Mouse (Mus musculus) liver, adult 2 months (tissue): ENCODE measurements around the gene Mlh1. TPM values are rescaled to one million over a fixed set of nuclear protein-coding genes. Genes with fewer than 3 reads are reported as not detected.

Experiments used
- DNase-seq: peaks from one replicate; pipeline ENCODE4 v3.0.0-alpha.2; 2011; ENCODE audit warnings: low read depth, low spot score; ENCODE audit errors: extremely low read depth
- H3K27ac ChIP-seq: fragments of 200-500 bp; replicated peaks from 2 replicates; pipeline ENCODE4 v1.5.1; 2012; ENCODE audit warnings: low read depth, mild to moderate bottlenecking, control low read depth, inconsistent platforms, low read length; ENCODE audit not compliant: insufficient read depth
- H3K27me3 ChIP-seq: fragments of 200-500 bp; 2 replicates; pipeline ENCODE4 v1.6.1; 2012; ENCODE audit warnings: mild to moderate bottlenecking, moderate library complexity, low read length, inconsistent platforms; ENCODE audit not compliant: control insufficient read depth, insufficient read depth
- H3K36me3 ChIP-seq: fragments of 200-500 bp; 2 replicates; pipeline ENCODE4 v1.6.1; 2012; ENCODE audit warnings: low read length, inconsistent platforms; ENCODE audit not compliant: control insufficient read depth, insufficient read depth
- H3K4me1 ChIP-seq: fragments of 200-500 bp; 2 replicates; pipeline ENCODE4 v1.6.1; 2011; ENCODE audit warnings: low read length; ENCODE audit not compliant: control insufficient read depth, insufficient read depth
- H3K4me3 ChIP-seq: fragments of 200-500 bp; 2 replicates; pipeline ENCODE4 v1.5.1; 2011; ENCODE audit warnings: low read depth, mild to moderate bottlenecking, control low read depth, low read length, moderate library complexity; ENCODE audit not compliant: insufficient read depth
- H3K79me2 ChIP-seq: fragments of 200-500 bp; 2 replicates; pipeline ENCODE4 v1.6.1; 2012; ENCODE audit warnings: inconsistent platforms, mild to moderate bottlenecking, low read length, moderate library complexity; ENCODE audit not compliant: control insufficient read depth, insufficient read depth
- H3K9ac ChIP-seq: fragments of 200-500 bp; 2 replicates; pipeline ENCODE4 v1.6.1; 2012; ENCODE audit warnings: low read depth, mild to moderate bottlenecking, control low read depth, inconsistent platforms, low read length
- CTCF ChIP-seq: fragments of 200-500 bp; IDR thresholded peaks from 2 replicates; pipeline ENCODE4 v1.5.1; 2011; ENCODE audit warnings: low read depth, low read length, control low read depth
- POLR2A ChIP-seq: fragments of 200-500 bp; IDR thresholded peaks from 2 replicates; pipeline ENCODE4 v1.6.1; 2011; ENCODE audit warnings: low read length, control low read depth; ENCODE audit not compliant: insufficient read depth; ENCODE audit errors: extremely low read depth
- WGBS: fragments of 180-500 bp; shearing (Covaris S2); methylation state at CpG from one replicate; pipeline ENCODE4 v1.1.7; 2018; 5-methylcytosine and 5-hydroxymethylcytosine counted together
- polyA plus RNA-seq: library from polyadenylated mRNA; depleted of rRNA; stranded (reverse); fragments of >200 nt; gene quantifications from 2 replicates; pipeline ENCODE4 v1.2.3, GENCODE M21; 2012; rRNA removed
- total RNA-seq: library from RNA; depleted of rRNA; stranded (reverse); fragments of >200 nt; gene quantifications from 2 replicates; pipeline ENCODE4 v1.2.3, GENCODE M21; 2014; rRNA removed

Gene Mlh1
- total RNA-seq, result 13.9 and 14.2 TPM in 2 replicates
- 7.2 and 8.8 TPM in 2 replicates for polyA plus RNA-seq

GRCm38 (mm10) chr9:111271434-111272160 lies at the start of gene Mlh1, which contains the start of gene Epm2aip1:
TSS of gene Mlh1 (minus strand) at chr9:111271791.
TSS of gene Epm2aip1 (plus strand) at chr9:111271929.
- H3K4me3 ChIP-seq, result peak within 1 kb of the TSS; percentile 82
- under 1% methylated on average over 64 of the region's 64 CpGs for WGBS
- H3K9ac ChIP-seq, result peak within 1 kb of the TSS; percentile 91
- H3K4me1 ChIP-seq, result peaks cover 12% of the 10 kb centered on the region
- H3K27me3 ChIP-seq, result no peaks in the 10 kb centered on the region
- peak within 1 kb of the TSS; percentile 88 for H3K27ac ChIP-seq
- TF ChIP-seq POLR2A (peak; percentile 97), CTCF (no peak)
- peaks cover 7% of the 10 kb centered on the region; the same call in 1 of the 2 replicates for H3K79me2 ChIP-seq
- peak; percentile 100 for DNase-seq
- peaks cover 8% of the 10 kb centered on the region; the same call in 1 of the 2 replicates for H3K36me3 ChIP-seq

- no peak for DNase-seq
- 77% methylated on average over 4 of the region's 4 CpGs for WGBS
- Histone ChIP-seq H3K27me3 (no peaks in the 10 kb centered on the region), H3K4me1 (no peaks in the 10 kb centered on the region), H3K79me2 (no peaks in the 10 kb centered on the region), H3K9ac (no peak overlapping the region), H3K36me3 (no peaks in the 10 kb centered on the region), H3K27ac (no peak overlapping the region), H3K4me3 (no peak overlapping the region)
- TF ChIP-seq POLR2A (no peak), CTCF (no peak)
These were observed 49.3 kb upstream of the Mlh1 start for GRCm38 (mm10) chr9:111320912-111321311.

- peaks cover 19% of the 10 kb centered on the region for H3K27me3 ChIP-seq
- H3K27ac ChIP-seq, result no peak overlapping the region
- no peak overlapping the region for H3K4me3 ChIP-seq
- no peak overlapping the region for H3K9ac ChIP-seq
- DNase-seq, result peak; percentile 31
- WGBS, result 37% methylated on average over 5 of the region's 5 CpGs
- no peak for TF ChIP-seq POLR2A
- TF ChIP-seq CTCF, result peak; percentile 80
- no peaks in the 10 kb centered on the region for H3K36me3 ChIP-seq
- no peaks in the 10 kb centered on the region; the same call in 1 of the 2 replicates for H3K4me1 ChIP-seq
- no peaks in the 10 kb centered on the region for H3K79me2 ChIP-seq
These were observed 42.6 kb upstream of the Mlh1 start for GRCm38 (mm10) chr9:111314219-111314618.

GRCm38 (mm10) chr9:111313793-111314192 lies 42.2 kb upstream of the Mlh1 start:
- Histone ChIP-seq H3K27ac (no peak overlapping the region), H3K79me2 (no peaks in the 10 kb centered on the region), H3K4me1 (no peaks in the 10 kb centered on the region; the same call in 1 of the 2 replicates), H3K27me3 (peaks cover 19% of the 10 kb centered on the region), H3K9ac (no peak overlapping the region), H3K36me3 (no peaks in the 10 kb centered on the region), H3K4me3 (no peak overlapping the region)
- 22% methylated on average over 5 of the region's 5 CpGs for WGBS
- DNase-seq, result no peak
- TF ChIP-seq CTCF (no peak), POLR2A (no peak)

DNA sequence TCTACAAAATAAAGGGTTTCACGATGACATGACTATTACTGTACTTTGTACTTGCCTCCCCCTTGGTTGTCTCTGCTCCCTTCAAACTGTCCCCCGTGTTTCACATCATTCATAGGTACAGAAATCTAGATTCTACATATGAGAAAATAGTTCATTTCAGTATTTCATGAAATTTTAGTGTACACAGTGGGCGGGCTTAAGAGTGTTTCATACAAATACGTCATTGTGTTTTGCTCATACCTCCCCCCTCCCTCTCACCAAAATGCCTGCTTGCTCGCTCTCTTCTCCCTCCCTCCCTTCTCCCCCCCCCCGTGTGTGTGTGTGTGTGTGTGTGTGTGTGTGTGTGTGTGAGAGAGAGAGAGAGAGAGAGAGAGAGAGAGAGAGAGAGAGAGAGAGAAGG lies 41.7 kb upstream of the Mlh1 start:
- H3K9ac ChIP-seq, result no peak overlapping the region
- H3K4me1 ChIP-seq, result no peaks in the 10 kb centered on the region; the same call in 1 of the 2 replicates
- H3K4me3 ChIP-seq, result no peak overlapping the region
- no peak for TF ChIP-seq POLR2A
- no peaks in the 10 kb centered on the region for H3K79me2 ChIP-seq
- no peak overlapping the region for H3K27ac ChIP-seq
- DNase-seq, result no peak
- H3K27me3 ChIP-seq, result peaks cover 19% of the 10 kb centered on the region
- H3K36me3 ChIP-seq, result no peaks in the 10 kb centered on the region
- 16% methylated on average over 6 of the region's 6 CpGs for WGBS
